Mouse (Mus musculus) urinary bladder, postnatal 0 days (tissue): ENCODE measurements around the gene Dhx57. TPM values are rescaled to one million over a fixed set of nuclear protein-coding genes. Genes with fewer than 3 reads are reported as not detected.

ENCODE experiments used
- polyA plus RNA-seq: library from polyadenylated mRNA; unstranded; fragments of >200 nt; fragmentation: Nextera tagmentation; extraction: Ambion mirVana; gene quantifications from 2 replicates; pipeline ENCODE4 v1.2.1, GENCODE M21; 2015

Gene Dhx57
- 5.6 and 6.0 TPM in 2 replicates for polyA plus RNA-seq

DNA sequence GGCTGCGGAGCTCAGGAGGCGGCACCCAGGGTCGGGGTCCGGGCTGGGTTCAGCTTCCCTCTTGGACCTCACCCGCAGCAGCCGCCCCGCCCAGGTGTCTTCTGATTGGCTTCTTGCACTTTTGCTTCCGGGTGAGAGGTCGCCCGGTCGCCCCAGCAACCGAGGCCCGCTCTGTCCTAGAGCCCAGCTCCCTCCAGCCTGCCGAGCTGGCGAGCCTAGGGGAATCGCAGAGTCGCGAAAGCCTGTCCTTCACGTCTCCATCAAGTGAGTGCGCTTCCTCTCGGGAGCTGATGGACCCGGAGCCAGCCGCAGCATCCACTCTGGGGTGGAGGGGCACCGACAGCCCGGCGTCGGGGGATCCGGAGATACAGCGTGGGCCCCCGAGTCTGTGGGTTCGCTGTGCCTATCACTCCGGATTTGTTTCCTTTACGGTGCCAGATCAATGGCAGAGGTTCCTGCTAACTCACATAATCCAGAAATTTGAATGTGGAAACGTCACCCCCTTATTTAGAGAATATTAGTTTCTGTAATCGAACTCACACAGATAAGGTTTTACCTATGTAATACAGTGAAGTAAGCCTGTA is at the start of gene Dhx57, which contains the start of gene Morn2:
Gene Dhx57, minus strand, starts transcription at position 403 of the 584 bp plus-strand sequence.
Gene Morn2, plus strand, starts transcription at position 130 of the 584 bp plus-strand sequence.

DNA sequence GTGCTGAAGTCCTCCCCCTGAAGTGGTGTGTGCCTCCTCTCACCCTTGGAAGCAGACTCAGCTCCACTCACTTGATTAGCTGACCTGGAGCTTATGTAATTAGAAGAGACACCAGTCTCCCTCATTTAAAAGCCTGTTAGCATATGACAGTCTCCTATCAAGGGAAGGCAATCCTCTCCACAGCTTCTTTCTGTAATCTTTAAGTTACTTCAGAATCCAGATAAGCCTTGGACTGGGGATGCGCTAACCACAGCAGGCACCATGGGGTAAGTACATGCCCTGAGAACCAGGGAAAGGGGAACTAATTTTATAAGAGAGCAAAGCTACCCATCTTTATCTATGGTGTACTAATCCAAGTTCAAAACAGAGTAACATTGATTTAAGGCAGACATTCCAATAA is 17.0 kb upstream of the Dhx57 start, which contains the start of gene Arhgef33:
Gene Arhgef33, plus strand, starts transcription at position 157 of the 400 bp plus-strand sequence.

DNA sequence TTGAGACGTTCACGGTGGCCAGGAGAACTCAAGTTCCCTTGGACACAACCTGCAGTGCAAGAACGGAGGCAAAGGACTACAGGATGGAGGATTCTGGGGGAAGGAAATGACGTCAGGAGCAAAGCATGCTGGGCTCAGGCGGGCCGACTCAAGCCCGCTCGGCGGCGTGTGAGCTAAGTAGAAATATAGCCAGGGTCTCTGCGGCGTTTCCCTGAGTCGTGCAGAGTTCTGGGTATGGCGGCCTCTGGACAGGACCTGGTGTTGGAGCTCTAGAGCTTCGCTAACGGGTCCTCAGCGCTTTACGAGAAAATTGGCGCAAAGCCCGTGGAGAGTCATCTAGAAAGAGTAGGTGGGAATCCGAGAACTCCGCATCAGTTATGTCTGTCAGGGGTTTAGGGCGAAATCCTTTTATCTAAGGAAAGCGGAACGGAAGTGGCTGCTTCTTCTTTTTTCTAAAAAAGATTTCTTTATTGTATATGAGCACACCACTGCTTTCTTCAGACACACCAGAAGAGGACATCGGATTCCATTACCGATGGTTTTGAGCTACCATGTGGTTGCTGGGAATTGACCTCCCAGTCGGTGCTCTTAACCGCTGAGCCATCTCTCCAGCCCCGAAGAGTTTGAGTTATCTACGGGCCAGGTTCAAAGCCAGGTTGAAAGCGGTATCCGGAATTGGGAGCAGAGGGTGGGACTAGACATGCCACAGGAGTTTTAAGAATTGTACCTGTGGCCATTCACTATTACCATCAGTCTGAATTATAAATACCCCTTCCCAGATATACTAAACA is 65.8 kb downstream of the Dhx57 start, which contains the start of gene Gemin6:
Gene Gemin6, plus strand, starts transcription at position 116 of the 791 bp plus-strand sequence.

DNA sequence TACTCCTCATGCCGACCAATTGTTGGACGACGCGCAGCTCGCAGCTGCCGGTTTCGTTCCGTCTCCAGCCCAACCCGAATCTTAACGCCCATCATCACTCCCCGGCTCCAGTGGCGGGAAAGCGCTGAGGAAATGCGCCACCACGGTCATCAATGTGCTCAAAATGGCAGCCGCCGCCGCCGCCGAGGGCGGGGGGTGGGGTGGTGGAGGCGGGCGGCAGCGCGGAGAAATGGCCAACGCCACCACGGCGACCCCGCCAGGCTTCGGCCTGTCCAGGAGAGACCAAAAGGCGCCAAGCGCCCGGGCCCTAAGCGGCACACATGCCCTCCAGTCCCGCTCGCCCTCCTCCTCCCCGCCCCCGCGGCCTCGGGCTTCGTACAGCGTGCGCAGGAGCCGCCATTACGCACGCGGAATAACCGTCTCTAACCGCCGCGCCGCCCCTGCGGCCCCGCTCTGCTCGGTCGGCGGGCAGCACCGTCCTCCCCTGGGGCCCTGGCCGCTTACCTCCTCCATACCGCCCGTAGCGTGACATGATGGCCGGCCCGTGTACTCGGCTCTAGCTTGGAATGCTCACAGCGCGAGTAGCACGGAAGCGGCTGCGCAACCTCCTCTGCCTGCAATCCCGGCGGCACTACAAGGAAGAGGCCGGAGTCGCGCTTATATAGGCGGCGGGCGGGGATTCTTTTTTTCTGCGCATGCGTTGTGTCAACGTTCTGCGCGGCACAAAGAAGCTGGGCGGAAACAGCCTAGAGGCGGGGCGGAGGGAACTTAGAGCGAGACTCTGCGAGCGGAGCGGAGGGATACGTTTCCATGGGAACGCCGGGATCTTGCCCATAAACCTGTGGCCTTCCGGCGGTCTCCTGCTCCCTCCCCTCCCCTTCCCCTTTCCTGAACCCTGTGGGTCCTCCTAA is 83.3 kb downstream of the Dhx57 start, which contains the start of the genes Srsf7 and Ttc39d:
Gene Srsf7, minus strand, starts transcription at position 637 of the 911 bp plus-strand sequence.
Gene Ttc39d, plus strand, starts transcription at position 790 of the 911 bp plus-strand sequence.

Other genes starting within 250 kb of the Dhx57 start
- gene Hnrnpll, start 228.1 kb downstream of the Dhx57 start, polyA plus RNA-seq: 23.3 and 28.5 TPM in 2 replicates
- gene Galm, start 163.0 kb downstream of the Dhx57 start, polyA plus RNA-seq: 4.8 and 4.9 TPM in 2 replicates
- 181 and 216 TPM in 2 replicates for gene Srsf7, start 83.2 kb downstream of the Dhx57 start, polyA plus RNA-seq
- not detected in 2 replicates for gene Ttc39d, start 83.0 kb downstream of the Dhx57 start, polyA plus RNA-seq
- gene Gemin6, start 66.0 kb downstream of the Dhx57 start, polyA plus RNA-seq: 17.5 and 18.1 TPM in 2 replicates
- gene Morn2, start 273 bp downstream of the Dhx57 start, polyA plus RNA-seq: 8.6 and 9.5 TPM in 2 replicates
- 0.88 and 1.1 TPM in 2 replicates for gene Arhgef33, start 16.9 kb upstream of the Dhx57 start, polyA plus RNA-seq
- 2.0 TPM in 2 replicates for gene Gm10190, start 83.1 kb upstream of the Dhx57 start, polyA plus RNA-seq
- 1.9 and 2.2 TPM in 2 replicates for gene Sos1, start 190.0 kb upstream of the Dhx57 start, polyA plus RNA-seq